Mouse (Mus musculus): Measurements from ENCODE around the gene Fcrl5. TPM values are rescaled to one million over a fixed set of nuclear protein-coding genes. Genes with fewer than 3 reads are reported as not detected.

Fcrl5 gene
- total and polyA plus RNA-seq, 3 experiments: 0.14 TPM; not detected in 1

DNA sequence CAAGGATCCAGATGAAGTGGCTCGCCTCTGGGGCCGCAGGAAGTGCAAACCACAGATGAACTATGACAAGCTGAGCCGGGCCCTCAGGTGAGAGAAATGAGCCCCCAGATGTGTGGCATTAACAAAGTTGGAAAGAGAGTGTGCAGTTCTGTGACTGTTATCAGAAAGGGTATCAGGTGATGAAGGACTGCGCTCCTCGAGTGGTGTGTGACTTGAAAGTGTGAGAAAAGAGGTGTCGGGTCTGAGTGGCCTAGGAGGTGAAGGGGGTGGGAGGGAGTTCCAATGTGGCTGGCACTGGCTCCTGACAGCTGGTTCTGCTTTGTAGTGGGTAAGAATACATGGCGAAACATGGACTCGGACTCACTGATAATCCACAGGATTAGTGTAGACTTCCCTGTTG, 92.4 kb downstream of the Fcrl5 start:
- 65% methylated on average over 8 of the region's 8 CpGs for WGBS
- TF ChIP-seq POLR2A (IDR thresholded peaks at IDR 0.05; ENCODE audit: insufficient read depth, low read depth, low read length) (no peak), CTCF (IDR thresholded peaks at IDR 0.05) (no peak), EP300 (IDR thresholded peaks at IDR 0.05; ENCODE audit: insufficient read depth, low read depth, low read length) (no peak)
- intact Hi-C loops (cut with DNase I): loop anchor here (2.0 to 5.0 kb wide), 2 partner anchors 33 to 89 kb away; partner anchors contain the start of gene Arhgef11
- H3K9ac ChIP-seq (ENCODE audit: low read depth, low read length): no peak overlapping the region
- H3K79me2 ChIP-seq (replicated peaks; ENCODE audit: control insufficient read depth, insufficient read depth, low read length): peaks cover 1% of the 10 kb centered on the region; the same call in 1 of the 2 replicates
- no peaks in the 10 kb centered on the region for H3K27me3 ChIP-seq (ENCODE audit: control insufficient read depth, insufficient read depth, low read length)
- H3K27ac ChIP-seq: no peak overlapping the region
- peaks cover 20% of the 10 kb centered on the region for H3K36me3 ChIP-seq (ENCODE audit: control insufficient read depth, insufficient read depth, low read length)
- H3K4me3 ChIP-seq: no peak overlapping the region
- H3K4me1 ChIP-seq (ENCODE audit: control insufficient read depth, insufficient read depth, low read length): peaks cover 7% of the 10 kb centered on the region
- DNase-seq: no peak

DNA sequence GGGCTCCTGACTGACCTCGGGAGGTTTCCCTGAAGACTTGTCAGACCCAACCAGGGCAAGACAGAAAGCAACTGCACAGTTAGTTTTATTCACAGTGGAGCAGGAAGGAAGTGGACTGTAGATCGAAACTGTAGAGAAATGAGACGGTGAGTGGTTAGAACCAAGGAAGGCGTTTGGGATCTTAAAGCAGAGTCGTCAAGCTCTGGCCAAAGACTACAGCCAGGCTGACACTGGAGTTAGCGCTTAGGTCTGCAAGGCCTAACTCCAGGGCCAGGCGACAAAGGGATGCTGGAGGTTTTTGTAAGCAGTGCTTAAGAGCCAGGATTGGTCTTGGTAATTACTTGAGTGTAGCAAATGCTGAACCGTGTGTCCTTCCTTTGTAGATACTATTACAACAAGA, 93.3 kb downstream of the Fcrl5 start:
- DNase-seq: no peak
- Histone ChIP-seq H3K4me3 (no peak overlapping the region), H3K79me2 (replicated peaks; ENCODE audit: control insufficient read depth, insufficient read depth, low read length) (peaks cover 1% of the 10 kb centered on the region; the same call in 1 of the 2 replicates), H3K4me1 (ENCODE audit: control insufficient read depth, insufficient read depth, low read length) (peaks cover 7% of the 10 kb centered on the region), H3K9ac (ENCODE audit: low read depth, low read length) (no peak overlapping the region), H3K36me3 (ENCODE audit: control insufficient read depth, insufficient read depth, low read length) (peaks cover 21% of the 10 kb centered on the region), H3K27ac (no peak overlapping the region), H3K27me3 (ENCODE audit: control insufficient read depth, insufficient read depth, low read length) (no peaks in the 10 kb centered on the region)
- intact Hi-C loops (cut with DNase I): loop anchor here (2.0 to 5.0 kb wide), 2 partner anchors 32 to 88 kb away; partner anchors contain the start of gene Arhgef11
- TF ChIP-seq EP300 (IDR thresholded peaks at IDR 0.05; ENCODE audit: insufficient read depth, low read depth, low read length) (no peak), CTCF (IDR thresholded peaks at IDR 0.05) (no peak), POLR2A (IDR thresholded peaks at IDR 0.05; ENCODE audit: insufficient read depth, low read depth, low read length) (no peak)
- WGBS: 76% methylated on average over 8 of the region's 8 CpGs

DNA sequence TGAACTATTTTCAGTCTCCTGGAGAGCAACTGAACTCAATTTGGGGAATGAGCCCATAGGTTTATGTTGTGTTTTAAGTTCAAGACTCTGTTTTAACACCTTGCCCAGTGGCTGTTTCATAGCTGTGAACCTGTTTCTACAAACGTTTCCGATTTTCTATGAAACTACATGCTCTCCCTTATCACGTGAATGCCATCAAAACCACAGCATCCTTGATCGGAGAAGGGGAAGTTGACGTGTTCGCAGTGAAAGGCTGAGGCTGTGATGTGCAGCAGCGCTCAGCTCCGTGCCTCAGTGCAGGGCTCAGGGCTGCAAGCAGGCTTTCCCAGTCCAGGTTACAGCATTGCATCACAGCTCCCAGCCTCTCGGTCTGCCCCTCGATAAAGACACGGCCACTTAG, 94.0 kb downstream of the Fcrl5 start:
- DNase-seq: peak in 1 of 2 experiments; percentile 39
- TF ChIP-seq EP300 (IDR thresholded peaks at IDR 0.05; ENCODE audit: insufficient read depth, low read depth, low read length) (no peak), POLR2A (IDR thresholded peaks at IDR 0.05; ENCODE audit: insufficient read depth, low read depth, low read length) (no peak), CTCF (IDR thresholded peaks at IDR 0.05) (no peak)
- intact Hi-C loops (cut with DNase I): loop anchor here (2.0 to 5.0 kb wide), 2 partner anchors 31 to 88 kb away; partner anchors contain the start of gene Arhgef11
- Histone ChIP-seq H3K27ac (no peak overlapping the region), H3K4me1 (ENCODE audit: control insufficient read depth, insufficient read depth, low read length) (peaks cover 7% of the 10 kb centered on the region), H3K9ac (ENCODE audit: low read depth, low read length) (no peak overlapping the region), H3K36me3 (ENCODE audit: control insufficient read depth, insufficient read depth, low read length) (peaks cover 21% of the 10 kb centered on the region), H3K27me3 (ENCODE audit: control insufficient read depth, insufficient read depth, low read length) (no peaks in the 10 kb centered on the region), H3K4me3 (no peak overlapping the region), H3K79me2 (replicated peaks; ENCODE audit: control insufficient read depth, insufficient read depth, low read length) (peaks cover 1% of the 10 kb centered on the region; the same call in 1 of the 2 replicates)
- 84% methylated on average over 11 of the region's 11 CpGs for WGBS

DNA sequence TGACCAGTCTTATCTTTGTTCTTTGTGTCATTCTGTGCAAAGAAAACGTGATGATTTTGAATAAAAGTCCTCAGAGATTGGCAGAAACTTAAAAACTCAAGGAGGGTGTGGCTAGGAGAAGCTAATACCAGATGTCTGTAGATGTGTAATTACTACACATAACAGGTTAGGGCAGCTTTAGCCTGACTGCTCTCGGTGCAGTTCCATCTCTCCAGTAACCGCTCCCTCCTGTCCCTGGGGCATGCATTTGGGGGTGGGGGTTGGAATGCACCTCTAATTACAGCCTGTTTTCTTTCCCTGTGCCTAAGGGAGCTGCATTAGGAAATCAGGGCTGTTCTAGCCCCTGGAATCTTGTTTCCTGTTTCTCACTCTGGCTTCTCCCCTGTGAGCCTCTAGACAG, 94.7 kb downstream of the Fcrl5 start:
- intact Hi-C loops (cut with DNase I): no loop called here
- no peak for TF ChIP-seq CTCF (IDR thresholded peaks at IDR 0.05)
- TF ChIP-seq EP300 (IDR thresholded peaks at IDR 0.05; ENCODE audit: insufficient read depth, low read depth, low read length): no peak
- no peak for TF ChIP-seq POLR2A (IDR thresholded peaks at IDR 0.05; ENCODE audit: insufficient read depth, low read depth, low read length)
- peaks cover 1% of the 10 kb centered on the region; the same call in 1 of the 2 replicates for H3K79me2 ChIP-seq (replicated peaks; ENCODE audit: control insufficient read depth, insufficient read depth, low read length)
- no peak overlapping the region for H3K27ac ChIP-seq
- H3K36me3 ChIP-seq (ENCODE audit: control insufficient read depth, insufficient read depth, low read length): peaks cover 21% of the 10 kb centered on the region
- H3K4me3 ChIP-seq: no peak overlapping the region
- H3K27me3 ChIP-seq (ENCODE audit: control insufficient read depth, insufficient read depth, low read length): no peaks in the 10 kb centered on the region
- no peak for DNase-seq
- peaks cover 5% of the 10 kb centered on the region for H3K4me1 ChIP-seq (ENCODE audit: control insufficient read depth, insufficient read depth, low read length)
- WGBS: 88% methylated on average over 3 of the region's 3 CpGs
- no peak overlapping the region for H3K9ac ChIP-seq (ENCODE audit: low read depth, low read length)

DNA sequence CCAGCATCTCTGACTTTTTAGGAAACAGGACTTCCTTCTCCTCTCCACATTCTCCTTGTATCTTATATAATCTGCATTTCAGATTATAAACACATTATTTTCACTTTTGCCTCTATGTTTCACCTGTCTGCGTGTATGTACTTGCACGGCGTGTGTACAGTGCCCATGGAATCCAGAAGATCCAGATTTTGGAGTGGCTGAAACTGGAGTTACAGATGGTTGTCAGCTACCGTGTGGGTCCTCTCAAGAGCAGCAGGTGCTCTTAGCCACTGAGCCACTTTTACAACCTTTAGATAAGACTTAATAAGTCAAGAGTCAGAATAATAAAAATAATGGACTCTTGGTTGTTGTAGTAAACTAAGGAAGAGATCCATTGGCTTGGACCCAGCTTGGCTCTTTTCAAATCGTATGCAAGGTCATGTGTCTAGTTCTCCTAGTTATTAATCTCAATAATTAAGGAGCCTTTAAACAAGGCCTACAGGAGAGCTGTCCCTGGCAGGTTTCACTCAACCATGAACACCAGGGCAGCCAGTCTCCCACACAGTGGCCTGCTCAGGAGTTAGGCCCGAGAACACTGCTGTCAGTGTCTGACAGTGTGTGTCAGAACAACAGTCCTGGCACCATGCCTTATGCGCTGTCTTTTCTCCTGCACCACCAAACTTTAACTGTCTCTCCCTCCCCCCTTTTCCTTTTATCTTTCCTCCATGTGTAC, 98.2 kb downstream of the Fcrl5 start:
- TF ChIP-seq POLR2A (IDR thresholded peaks at IDR 0.05; ENCODE audit: insufficient read depth, low read depth, low read length): no peak
- TF ChIP-seq EP300 (IDR thresholded peaks at IDR 0.05; ENCODE audit: insufficient read depth, low read depth, low read length): no peak
- no peak for TF ChIP-seq CTCF (IDR thresholded peaks at IDR 0.05)
- Histone ChIP-seq H3K79me2 (replicated peaks; ENCODE audit: control insufficient read depth, insufficient read depth, low read length) (peaks cover 4% of the 10 kb centered on the region), H3K4me1 (ENCODE audit: control insufficient read depth, insufficient read depth, low read length) (peaks cover 5% of the 10 kb centered on the region; the same call in 1 of the 2 replicates), H3K27me3 (ENCODE audit: control insufficient read depth, insufficient read depth, low read length) (no peaks in the 10 kb centered on the region), H3K4me3 (no peak overlapping the region), H3K27ac (no peak overlapping the region), H3K36me3 (ENCODE audit: control insufficient read depth, insufficient read depth, low read length) (peaks cover 11% of the 10 kb centered on the region), H3K9ac (ENCODE audit: low read depth, low read length) (no peak overlapping the region)
- no peak for DNase-seq
- intact Hi-C loops (cut with DNase I): no loop called here
- WGBS: 82% methylated on average over 7 of the region's 7 CpGs

DNA sequence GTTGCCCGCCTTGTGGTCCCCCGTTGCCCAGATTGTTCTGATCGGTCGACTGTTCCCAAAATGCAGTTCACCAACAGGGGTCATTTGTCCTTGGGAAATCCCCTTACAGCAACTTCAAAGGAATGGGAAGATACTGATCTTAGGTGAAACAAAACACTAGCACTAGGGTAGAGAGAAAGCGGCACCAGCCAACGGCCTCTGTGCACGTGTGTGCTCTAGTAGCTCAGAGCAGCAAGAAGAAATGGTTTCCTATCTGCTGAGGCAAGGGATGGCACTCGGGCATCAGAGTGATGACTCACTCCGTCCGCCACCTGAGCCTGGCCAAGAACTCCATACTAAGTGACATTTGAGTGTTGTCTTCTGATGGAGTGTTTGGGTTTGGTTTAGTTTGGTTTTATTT, 102.5 kb downstream of the Fcrl5 start:
- peaks cover 4% of the 10 kb centered on the region for H3K79me2 ChIP-seq (replicated peaks; ENCODE audit: control insufficient read depth, insufficient read depth, low read length)
- intact Hi-C loops (cut with DNase I): no loop called here
- H3K36me3 ChIP-seq (ENCODE audit: control insufficient read depth, insufficient read depth, low read length): peaks cover 6% of the 10 kb centered on the region
- H3K27ac ChIP-seq: no peak overlapping the region
- no peak overlapping the region for H3K4me3 ChIP-seq
- no peak for TF ChIP-seq POLR2A (IDR thresholded peaks at IDR 0.05; ENCODE audit: insufficient read depth, low read depth, low read length)
- no peak for TF ChIP-seq EP300 (IDR thresholded peaks at IDR 0.05; ENCODE audit: insufficient read depth, low read depth, low read length)
- no peak for TF ChIP-seq CTCF (IDR thresholded peaks at IDR 0.05)
- no peak for DNase-seq
- 67% methylated on average over 10 of the region's 10 CpGs for WGBS
- peaks cover 25% of the 10 kb centered on the region for H3K4me1 ChIP-seq (ENCODE audit: control insufficient read depth, insufficient read depth, low read length)
- no peaks in the 10 kb centered on the region for H3K27me3 ChIP-seq (ENCODE audit: control insufficient read depth, insufficient read depth, low read length)
- H3K9ac ChIP-seq (ENCODE audit: low read depth, low read length): no peak overlapping the region

All from heart, adult 2 months (tissue).